Mouse (Mus musculus) liver, embryonic 16.5 days (tissue): Measurements from ENCODE around the gene Dnajc17. TPM values are rescaled to one million over a fixed set of nuclear protein-coding genes. Genes with fewer than 3 reads are reported as not detected.

ENCODE experiments used
- ATAC-seq: fragments of 200-750 bp; cut with Nextera tagmentation; 2 replicates; pipeline ENCODE4 v1.8.0; 2017; ENCODE audit warnings: low read depth, mild to moderate bottlenecking, moderate number of reproducible peaks, moderate library complexity
- H3K27ac ChIP-seq: fragments of 300-500 bp; sonication (generic); 2 replicates; pipeline ENCODE4 v1.5.1; 2014; ENCODE audit warnings: mild to moderate bottlenecking, low read length
- H3K27me3 ChIP-seq: fragments of 300-500 bp; sonication (generic); 2 replicates; pipeline ENCODE4 v1.6.1; 2014; ENCODE audit warnings: low read depth, low read length, mixed read lengths; ENCODE audit not compliant: control insufficient read depth, insufficient read depth
- H3K36me3 ChIP-seq: fragments of 300-500 bp; sonication (generic); 2 replicates; pipeline ENCODE4 v1.6.1; 2014; ENCODE audit warnings: mild to moderate bottlenecking; ENCODE audit not compliant: control insufficient read depth, insufficient read depth
- H3K4me1 ChIP-seq: fragments of 300-500 bp; sonication (generic); 2 replicates; pipeline ENCODE4 v1.6.1; 2014; ENCODE audit warnings: low read depth, low read length, mixed read lengths; ENCODE audit not compliant: control insufficient read depth
- H3K4me2 ChIP-seq: fragments of 300-500 bp; sonication (generic); 2 replicates; pipeline ENCODE4 v1.6.1; 2014; ENCODE audit warnings: low read depth, low read length, mixed read lengths
- H3K4me3 ChIP-seq: fragments of 300-500 bp; sonication (generic); 2 replicates; pipeline ENCODE4 v1.5.1; 2014; ENCODE audit warnings: low read depth, mild to moderate bottlenecking, low read length
- H3K9ac ChIP-seq: fragments of 300-500 bp; sonication (generic); 2 replicates; pipeline ENCODE4 v1.6.1; 2014; ENCODE audit warnings: low read depth, low read length
- H3K9me3 ChIP-seq: fragments of 300-500 bp; sonication (generic); replicated peaks from 2 replicates; pipeline ENCODE4 v1.6.1; 2016; ENCODE audit warnings: low read length; ENCODE audit not compliant: control insufficient read depth
- WGBS: fragments of 180-500 bp; shearing (Covaris S2); extraction: QIAGEN DNeasy Blood & Tissue Kit; methylation state at CpG from one replicate; pipeline ENCODE4 v1.1.7; 2014; ENCODE audit not compliant: insufficient replicate concordance; 5-methylcytosine and 5-hydroxymethylcytosine counted together
- polyA plus RNA-seq: library from polyadenylated mRNA; unstranded; fragments of >200 nt; fragmentation: Nextera tagmentation; extraction: Ambion mirVana; gene quantifications from 2 replicates; pipeline ENCODE4 v1.2.1, GENCODE M21; 2015

Gene Dnajc17
- polyA plus RNA-seq, result 5.9 and 6.6 TPM in 2 replicates

GRCm38 (mm10) chr2:119208344-119209175, at the start of gene Dnajc17, which contains the start of gene Zfyve19:
TSS of gene Dnajc17 (minus strand) at chr2:119208795.
TSS of gene Zfyve19 (plus strand) at chr2:119208617.
- Histone ChIP-seq H3K4me1 (peaks cover 17% of the 10 kb centered on the region), H3K9me3 (no peaks in the 10 kb centered on the region), H3K27ac (peak within 1 kb of the TSS; percentile 92), H3K9ac (peak within 1 kb of the TSS; percentile 84), H3K27me3 (no peaks in the 10 kb centered on the region), H3K4me3 (peak within 1 kb of the TSS; percentile 88), H3K36me3 (no peaks in the 10 kb centered on the region; the same call in none of the 2 replicates), H3K4me2 (peak within 1 kb of the TSS; percentile 80)
- under 1% methylated on average over 51 of the region's 51 CpGs for WGBS
- peak; percentile 96 for ATAC-seq

GRCm38 (mm10) chr2:119254976-119255375, 46.4 kb upstream of the Dnajc17 start:
- H3K36me3 ChIP-seq, result no peaks in the 10 kb centered on the region
- no peak for ATAC-seq
- no peaks in the 10 kb centered on the region for H3K27me3 ChIP-seq
- H3K27ac ChIP-seq, result no peak overlapping the region
- peaks cover 4% of the 10 kb centered on the region for H3K4me1 ChIP-seq
- WGBS, result 32% methylated on average over 7 of the region's 7 CpGs
- no peaks in the 10 kb centered on the region for H3K9me3 ChIP-seq
- H3K9ac ChIP-seq, result no peak overlapping the region
- H3K4me2 ChIP-seq, result no peak overlapping the region
- H3K4me3 ChIP-seq, result no peak overlapping the region

- Histone ChIP-seq H3K9me3 (no peaks in the 10 kb centered on the region), H3K4me3 (0 out of 2 replicates have a peak overlapping the region, but pooled peaks have one; percentile 19), H3K36me3 (no peaks in the 10 kb centered on the region), H3K27me3 (peaks cover 2% of the 10 kb centered on the region; the same call in 1 of the 2 replicates), H3K27ac (no peak overlapping the region), H3K9ac (no peak overlapping the region), H3K4me1 (peaks cover 4% of the 10 kb centered on the region), H3K4me2 (peak overlapping the region; percentile 51)
- ATAC-seq, result peak; percentile 74
- WGBS, result 13% methylated on average over 11 of the region's 11 CpGs
Observed at GRCm38 (mm10) chr2:119250826-119251478, 42.4 kb upstream of the Dnajc17 start.

- no peak for ATAC-seq
- H3K4me3 ChIP-seq, result no peak overlapping the region
- no peak overlapping the region for H3K9ac ChIP-seq
- no peak overlapping the region for H3K27ac ChIP-seq
- H3K4me1 ChIP-seq, result peaks cover 4% of the 10 kb centered on the region
- WGBS, result 56% methylated on average over 5 of the region's 5 CpGs
- H3K36me3 ChIP-seq, result no peaks in the 10 kb centered on the region
- peaks cover 2% of the 10 kb centered on the region; the same call in 1 of the 2 replicates for H3K27me3 ChIP-seq
- no peaks in the 10 kb centered on the region for H3K9me3 ChIP-seq
- H3K4me2 ChIP-seq, result no peak overlapping the region
Observed at GRCm38 (mm10) chr2:119250377-119250776, 41.8 kb upstream of the Dnajc17 start.

- Histone ChIP-seq H3K27me3 (peaks cover 2% of the 10 kb centered on the region; the same call in 1 of the 2 replicates), H3K4me3 (no peak overlapping the region), H3K4me2 (no peak overlapping the region), H3K4me1 (peaks cover 4% of the 10 kb centered on the region), H3K36me3 (no peaks in the 10 kb centered on the region), H3K9me3 (no peaks in the 10 kb centered on the region), H3K9ac (no peak overlapping the region), H3K27ac (no peak overlapping the region)
- no peak for ATAC-seq
- WGBS, result 43% methylated on average over 4 of the region's 4 CpGs
Observed at GRCm38 (mm10) chr2:119249592-119250061, 41.0 kb upstream of the Dnajc17 start.

GRCm38 (mm10) chr2:119247904-119248303, 39.3 kb upstream of the Dnajc17 start:
- 65% methylated on average over 9 of the region's 9 CpGs for WGBS
- Histone ChIP-seq H3K4me2 (no peak overlapping the region), H3K27me3 (peaks cover 2% of the 10 kb centered on the region; the same call in 1 of the 2 replicates), H3K4me3 (no peak overlapping the region), H3K9ac (no peak overlapping the region), H3K4me1 (peaks cover 4% of the 10 kb centered on the region), H3K9me3 (no peaks in the 10 kb centered on the region), H3K36me3 (no peaks in the 10 kb centered on the region), H3K27ac (no peak overlapping the region)
- no peak for ATAC-seq

GRCm38 (mm10) chr2:119245246-119245645, 36.7 kb upstream of the Dnajc17 start:
- no peak for ATAC-seq
- no peak overlapping the region for H3K9ac ChIP-seq
- no peaks in the 10 kb centered on the region for H3K4me1 ChIP-seq
- H3K4me3 ChIP-seq, result no peak overlapping the region
- no peak overlapping the region for H3K4me2 ChIP-seq
- 44% methylated on average over 7 of the region's 7 CpGs for WGBS
- H3K36me3 ChIP-seq, result no peaks in the 10 kb centered on the region
- H3K27me3 ChIP-seq, result peaks cover 4% of the 10 kb centered on the region
- H3K9me3 ChIP-seq, result no peaks in the 10 kb centered on the region
- no peak overlapping the region for H3K27ac ChIP-seq

GRCm38 (mm10) chr2:119242548-119242947, 34.0 kb upstream of the Dnajc17 start:
- ATAC-seq, result no peak
- Histone ChIP-seq H3K9ac (no peak overlapping the region), H3K9me3 (no peaks in the 10 kb centered on the region), H3K4me3 (no peak overlapping the region), H3K27ac (no peak overlapping the region), H3K27me3 (peaks cover 24% of the 10 kb centered on the region), H3K4me2 (no peak overlapping the region), H3K4me1 (no peaks in the 10 kb centered on the region), H3K36me3 (no peaks in the 10 kb centered on the region)
- WGBS, result 59% methylated on average over 9 of the region's 9 CpGs
